Mouse (Mus musculus): ENCODE results near the gene Cd180. TPM values are rescaled to one million over a fixed set of nuclear protein-coding genes. Genes with fewer than 3 reads are reported as not detected.

The Cd180 gene
- polyA plus RNA-seq, 1 experiment from 2014 or later, result 0.67 TPM

DNA sequence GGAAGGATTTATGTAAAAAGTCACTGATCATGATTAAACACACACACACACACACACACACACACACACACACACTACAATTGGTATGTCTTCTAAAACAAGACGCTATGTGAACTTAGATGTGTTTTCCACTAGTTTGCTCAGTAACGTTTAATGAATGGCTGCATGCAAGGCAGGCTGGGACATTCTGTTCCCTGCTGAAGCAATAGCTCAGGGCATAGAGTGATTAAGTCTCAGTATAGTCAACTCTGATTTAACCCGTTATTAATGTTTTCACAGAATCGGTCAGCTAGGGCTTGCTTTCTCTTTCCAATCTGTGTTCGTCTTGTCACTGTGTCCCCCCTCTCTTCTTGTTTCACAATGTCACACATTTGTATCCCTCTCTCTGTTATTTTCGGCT lies 82.1 kb downstream of the Cd180 start:
- no peaks in the 10 kb centered on the region for H3K4me1 ChIP-seq (ENCODE audit: control insufficient read depth, insufficient read depth, low read length)
- H3K4me2 ChIP-seq, result no peak overlapping the region
- DNase-seq (ENCODE audit: low spot score, missing footprints) (no peak), ATAC-seq (ENCODE audit: low FRiP score) (no peak)
- 90% methylated on average over 6 of the region's 6 CpGs for WGBS
- no peak overlapping the region for H3K27ac ChIP-seq (ENCODE audit: low read depth, low read length)
- no peak overlapping the region for H3K4me3 ChIP-seq (ENCODE audit: low read depth, low read length)
- no peaks in the 10 kb centered on the region for H3K27me3 ChIP-seq (ENCODE audit: control insufficient read depth, insufficient read depth, low read length)
- no peak overlapping the region for H3K9ac ChIP-seq (ENCODE audit: low read length)
- H3K9me3 ChIP-seq (ENCODE audit: control insufficient read depth, low read length), result no peaks in the 10 kb centered on the region
- peaks cover 2% of the 10 kb centered on the region for H3K36me3 ChIP-seq (ENCODE audit: control insufficient read depth, insufficient read depth, low read length)

DNA sequence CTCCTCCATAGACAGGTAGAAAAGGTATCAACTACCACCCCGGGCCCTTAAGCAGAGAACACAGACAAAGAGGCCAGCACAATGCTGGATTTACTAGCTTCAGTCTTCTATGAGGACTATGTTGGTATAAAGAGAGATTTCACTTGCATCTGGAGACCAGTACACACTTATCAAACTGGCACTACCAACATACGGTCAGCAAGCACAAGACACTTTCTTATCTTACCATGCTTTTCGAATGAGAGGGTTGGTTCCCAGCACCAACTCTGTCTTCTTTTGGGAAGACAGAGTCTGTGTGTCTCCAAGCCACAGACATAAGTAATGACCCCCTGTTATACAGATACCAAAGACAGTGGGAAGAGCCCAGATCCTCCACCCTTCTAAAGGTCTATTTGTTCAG lies 85.5 kb downstream of the Cd180 start:
- Histone ChIP-seq H3K9ac (ENCODE audit: low read length) (no peak overlapping the region), H3K4me3 (ENCODE audit: low read depth, low read length) (no peak overlapping the region), H3K27ac (ENCODE audit: low read depth, low read length) (no peak overlapping the region), H3K36me3 (ENCODE audit: control insufficient read depth, insufficient read depth, low read length) (peaks cover 2% of the 10 kb centered on the region), H3K4me2 (no peak overlapping the region), H3K4me1 (ENCODE audit: control insufficient read depth, insufficient read depth, low read length) (no peaks in the 10 kb centered on the region), H3K9me3 (ENCODE audit: control insufficient read depth, low read length) (no peaks in the 10 kb centered on the region), H3K27me3 (ENCODE audit: control insufficient read depth, insufficient read depth, low read length) (no peaks in the 10 kb centered on the region)
- DNase-seq (ENCODE audit: low spot score, missing footprints), result no peak
- no peak for ATAC-seq (ENCODE audit: low FRiP score)
- WGBS, result 95% methylated on average over 3 of the region's 3 CpGs

DNA sequence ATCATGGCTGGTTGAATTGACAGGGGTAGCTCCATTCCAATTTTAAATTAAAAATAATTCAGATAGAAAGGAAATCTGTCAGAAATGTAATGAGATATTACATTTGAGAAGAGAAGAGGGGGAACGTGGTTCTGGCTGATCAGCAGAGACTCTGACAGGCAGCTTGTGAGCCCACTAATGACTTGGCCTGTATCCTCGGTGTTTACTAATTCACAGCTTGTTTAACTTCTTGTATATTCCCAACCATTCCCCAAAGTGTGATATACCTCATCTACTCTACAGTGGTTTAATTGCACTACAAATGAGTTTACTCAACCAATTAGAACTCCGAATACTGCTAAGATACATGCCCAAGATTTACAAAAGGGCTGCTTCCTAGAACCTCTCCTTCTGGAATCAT lies 85.9 kb downstream of the Cd180 start:
- Histone ChIP-seq H3K4me3 (ENCODE audit: low read depth, low read length) (no peak overlapping the region), H3K9me3 (ENCODE audit: control insufficient read depth, low read length) (no peaks in the 10 kb centered on the region), H3K9ac (ENCODE audit: low read length) (no peak overlapping the region), H3K27ac (ENCODE audit: low read depth, low read length) (no peak overlapping the region), H3K4me2 (no peak overlapping the region), H3K36me3 (ENCODE audit: control insufficient read depth, insufficient read depth, low read length) (no peaks in the 10 kb centered on the region; the same call in 1 of the 2 replicates), H3K4me1 (ENCODE audit: control insufficient read depth, insufficient read depth, low read length) (no peaks in the 10 kb centered on the region), H3K27me3 (ENCODE audit: control insufficient read depth, insufficient read depth, low read length) (no peaks in the 10 kb centered on the region)
- DNase-seq (ENCODE audit: low spot score, missing footprints) (no peak), ATAC-seq (ENCODE audit: low FRiP score) (no peak)
- WGBS, result 95% methylated on average over 3 of the region's 3 CpGs

DNA sequence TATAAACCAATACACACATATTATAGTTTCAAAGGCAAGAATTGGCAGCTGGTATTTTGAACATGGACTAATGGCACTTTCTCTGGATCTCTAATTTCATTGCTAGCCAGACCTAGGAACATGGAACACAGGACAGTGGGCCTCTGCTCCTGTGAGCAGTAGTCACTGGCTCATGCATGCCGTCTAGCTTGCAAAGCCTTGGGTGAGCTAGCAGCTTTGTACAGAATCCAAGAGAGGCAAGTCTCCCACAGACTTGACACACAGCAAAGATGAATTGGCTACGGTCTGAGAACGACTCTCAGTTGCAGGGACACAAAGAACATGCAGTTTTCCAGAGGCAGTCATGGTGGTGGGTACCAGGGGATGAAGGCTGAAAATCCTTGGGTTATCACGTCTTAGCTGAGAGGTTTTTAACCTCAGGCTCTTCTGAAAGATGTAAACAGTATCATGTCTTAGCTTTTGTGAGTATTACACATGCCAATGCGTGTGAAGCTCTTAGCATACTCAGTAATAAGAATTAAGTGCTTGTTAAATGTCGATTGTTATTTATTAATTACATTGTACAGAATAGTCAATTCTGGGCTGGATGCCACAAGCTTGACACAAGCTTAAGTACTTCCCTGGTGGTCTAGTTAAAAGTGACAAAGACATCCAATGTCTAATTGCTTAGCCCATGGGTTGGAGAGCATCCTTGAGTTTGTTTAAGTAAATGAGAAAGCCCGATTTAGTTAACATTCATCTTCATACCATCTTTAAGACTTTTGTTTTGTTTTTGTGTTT lies 90.4 kb downstream of the Cd180 start:
- H3K27me3 ChIP-seq (ENCODE audit: control insufficient read depth, insufficient read depth, low read length), result no peaks in the 10 kb centered on the region
- no peak overlapping the region for H3K9ac ChIP-seq (ENCODE audit: low read length)
- 0 out of 2 replicates have a peak, but pooled peaks cover 2% of the 10 kb centered on the region for H3K36me3 ChIP-seq (ENCODE audit: control insufficient read depth, insufficient read depth, low read length)
- no peaks in the 10 kb centered on the region for H3K9me3 ChIP-seq (ENCODE audit: control insufficient read depth, low read length)
- no peak for ATAC-seq (ENCODE audit: low FRiP score)
- H3K4me3 ChIP-seq (ENCODE audit: low read depth, low read length), result no peak overlapping the region
- DNase-seq (ENCODE audit: low spot score, missing footprints), result no peak
- 89% methylated on average over 7 of the region's 7 CpGs for WGBS
- no peaks in the 10 kb centered on the region for H3K4me1 ChIP-seq (ENCODE audit: control insufficient read depth, insufficient read depth, low read length)
- H3K4me2 ChIP-seq, result no peak overlapping the region
- H3K27ac ChIP-seq (ENCODE audit: low read depth, low read length), result no peak overlapping the region

DNA sequence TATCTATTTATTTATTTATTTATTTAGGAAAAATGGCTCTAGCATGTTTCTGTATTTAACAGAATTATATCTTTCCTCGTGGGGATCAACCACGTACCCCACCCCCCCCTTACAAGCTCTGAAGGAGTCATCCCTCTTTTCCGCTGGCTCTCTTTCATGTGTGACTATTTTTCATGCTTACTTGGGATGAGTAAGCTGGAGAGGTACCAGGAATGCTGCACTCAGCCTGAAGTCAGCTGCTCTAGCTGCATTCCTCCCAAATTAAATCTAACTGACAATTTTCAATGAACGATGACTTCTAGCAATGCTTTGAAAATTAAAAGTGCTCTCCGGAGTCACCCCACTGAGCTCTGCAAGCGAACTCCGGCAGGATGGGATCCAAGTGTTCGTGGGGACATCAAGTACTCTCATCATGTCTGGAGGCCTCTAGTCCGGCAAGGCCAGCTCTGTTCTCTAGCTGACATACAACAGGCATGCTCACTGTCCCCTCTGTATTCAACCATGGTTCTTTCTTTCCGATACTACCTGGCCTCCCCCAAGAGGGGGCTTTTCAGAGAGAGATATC lies 93.4 kb downstream of the Cd180 start:
- 87% methylated on average over 10 of the region's 10 CpGs for WGBS
- ATAC-seq (ENCODE audit: low FRiP score), result no peak
- H3K9ac ChIP-seq (ENCODE audit: low read length), result no peak overlapping the region
- H3K9me3 ChIP-seq (ENCODE audit: control insufficient read depth, low read length), result no peaks in the 10 kb centered on the region
- H3K4me3 ChIP-seq (ENCODE audit: low read depth, low read length), result no peak overlapping the region
- no peaks in the 10 kb centered on the region for H3K4me1 ChIP-seq (ENCODE audit: control insufficient read depth, insufficient read depth, low read length)
- no peak overlapping the region for H3K4me2 ChIP-seq
- H3K27ac ChIP-seq (ENCODE audit: low read depth, low read length), result no peak overlapping the region
- H3K27me3 ChIP-seq (ENCODE audit: control insufficient read depth, insufficient read depth, low read length), result no peaks in the 10 kb centered on the region
- 0 out of 2 replicates have a peak, but pooled peaks cover 2% of the 10 kb centered on the region for H3K36me3 ChIP-seq (ENCODE audit: control insufficient read depth, insufficient read depth, low read length)
- no peak for DNase-seq (ENCODE audit: low spot score, missing footprints)
